Mouse (Mus musculus) myocyte (in vitro differentiated cells): ENCODE results near the gene Prkn.

Source experiments
- CEBPB ChIP-seq: IDR thresholded peaks from 2 replicates; pipeline ENCODE4 v1.6.1; 2011; ENCODE audit warnings: mild to moderate bottlenecking, moderate library complexity; ENCODE audit not compliant: poor library complexity, insufficient read depth, severe bottlenecking
- E2F4 ChIP-seq: IDR thresholded peaks from one replicate; pipeline ENCODE4 v1.6.1; 2011; ENCODE audit warnings: mild to moderate bottlenecking, control low read depth, moderate library complexity; ENCODE audit not compliant: insufficient read depth
- MAX ChIP-seq: IDR thresholded peaks from one replicate; pipeline ENCODE4 v1.6.1; 2011; ENCODE audit warnings: low read depth, mild to moderate bottlenecking, control low read depth
- MYOD1 ChIP-seq, 3 experiments: IDR thresholded peaks; one replicate each; pipeline ENCODE4 v1.6.1; 2011; ENCODE audit warnings: control low read depth in 2 of 3, low read depth in 2 of 3, mild to moderate bottlenecking in 2 of 3, moderate library complexity in 1 of 3; ENCODE audit not compliant: insufficient read length in 2 of 3, control insufficient read depth in 1 of 3
- POLR2A ChIP-seq: IDR thresholded peaks from one replicate; pipeline ENCODE4 v1.6.1; 2011; ENCODE audit warnings: low read depth, mild to moderate bottlenecking, control low read depth, moderate library complexity; ENCODE audit not compliant: insufficient read length
- POLR2AphosphoS2 ChIP-seq: IDR thresholded peaks from one replicate; pipeline ENCODE4 v1.6.1; 2011; ENCODE audit warnings: low read depth, control low read depth; ENCODE audit not compliant: insufficient read length
- REST ChIP-seq: IDR thresholded peaks from one replicate; pipeline ENCODE4 v1.6.1; 2011; ENCODE audit warnings: mild to moderate bottlenecking, control low read depth, moderate library complexity; ENCODE audit not compliant: insufficient read depth, insufficient read length
- SRF ChIP-seq: IDR thresholded peaks from one replicate; pipeline ENCODE4 v1.6.1; 2011; ENCODE audit warnings: low read depth; ENCODE audit not compliant: control insufficient read depth, insufficient read length
- TCF12 ChIP-seq: IDR thresholded peaks from one replicate; pipeline ENCODE4 v1.6.1; 2011; ENCODE audit warnings: mild to moderate bottlenecking, control low read depth; ENCODE audit not compliant: poor library complexity, insufficient read depth, severe bottlenecking
- TCF3 ChIP-seq: IDR thresholded peaks from one replicate; pipeline ENCODE4 v1.6.1; 2011; ENCODE audit warnings: low read depth, control low read depth; ENCODE audit not compliant: insufficient read length
- USF1 ChIP-seq: IDR thresholded peaks from one replicate; pipeline ENCODE4 v1.6.1; 2011; ENCODE audit warnings: low read depth, mild to moderate bottlenecking, control low read depth, moderate library complexity

GRCm38 (mm10) chr17:12106255-12106654 lies 1266.1 kb downstream of the Prkn start:
- TF ChIP-seq MYOD1 (IDR thresholded peaks at IDR 0.05; ENCODE audit: control insufficient read depth in 1 of 3, insufficient read length in 2 of 3, low read depth in 2 of 3) (peak in 1 of 3 experiments; percentile 15), POLR2AphosphoS2 (no peak), TCF12 (no peak), POLR2A (no peak), CEBPB (no peak), E2F4 (no peak), SRF (no peak), USF1 (no peak), TCF3 (no peak), REST (no peak), MAX (no peak)
